Mouse (Mus musculus): ENCODE measurements at regions not wholly inside any gene's neighbourhood (a gene's known extent, or its start where the extent isn't known, plus 50 kb on each side); places are given as distances from the start of the nearest gene placed in this dataset.

DNA sequence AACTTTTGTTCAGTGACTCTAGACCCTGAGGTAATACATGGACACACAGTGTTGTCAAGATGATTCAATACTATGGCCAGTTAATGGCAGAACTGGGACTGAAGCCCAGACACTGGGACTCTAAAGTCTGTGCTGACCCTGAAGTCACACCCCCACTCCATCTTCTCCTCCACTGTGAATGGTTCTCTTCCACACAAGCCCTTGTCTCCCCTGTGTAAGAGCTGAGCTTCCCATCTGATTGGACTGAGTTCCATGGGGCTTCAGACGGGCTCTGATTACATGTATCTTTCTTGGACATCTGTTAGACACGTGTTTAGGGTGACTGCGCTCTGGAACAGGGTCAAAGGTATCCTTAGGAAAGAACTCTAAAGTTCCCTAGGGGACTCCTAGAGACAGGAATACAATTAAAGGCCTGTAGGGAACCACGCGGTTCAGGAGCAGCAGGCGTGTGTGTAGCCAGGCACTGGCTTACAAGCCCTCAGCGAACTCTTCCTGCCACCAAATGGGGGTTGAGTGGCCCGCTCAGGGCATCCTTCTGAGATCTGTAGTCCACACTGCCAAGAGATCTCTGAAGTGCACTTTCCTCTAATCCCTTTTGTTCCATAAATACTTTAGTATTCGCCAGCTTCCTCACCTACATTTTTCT lies 87.4 kb downstream of the Gm10604 start:
- Histone ChIP-seq H3K79me2 (ENCODE audit: control insufficient read depth, insufficient read depth) (no peaks in the 10 kb centered on the region), H3K4me3 (no peak overlapping the region), H3K36me3 (ENCODE audit: control insufficient read depth, insufficient read depth) (no peaks in the 10 kb centered on the region), H3K27me3 (ENCODE audit: control insufficient read depth, insufficient read depth, insufficient read length) (no peaks in the 10 kb centered on the region), H3ac (ENCODE audit: control insufficient read depth, insufficient read length) (no peak overlapping the region), H3K4me2 (ENCODE audit: low read depth) (no peak overlapping the region)
- TF ChIP-seq CEBPB (IDR thresholded peaks at IDR 0.05; ENCODE audit: insufficient read depth, poor library complexity, severe bottlenecking) = no peak
- no peak for TF ChIP-seq E2F4 (IDR thresholded peaks at IDR 0.05; ENCODE audit: insufficient read depth)
- no peak for TF ChIP-seq POLR2A (IDR thresholded peaks at IDR 0.05; ENCODE audit: insufficient read length, low read depth)
- TF ChIP-seq SRF (IDR thresholded peaks at IDR 0.05; ENCODE audit: control insufficient read depth, insufficient read length, low read depth) = no peak
- no peak for TF ChIP-seq MYOG (IDR thresholded peaks at IDR 0.05; ENCODE audit: control insufficient read depth in 1 of 3, insufficient read depth in 1 of 3, insufficient read length in 2 of 3, low read depth in 2 of 3)
- TF ChIP-seq TCF12 (IDR thresholded peaks at IDR 0.05; ENCODE audit: insufficient read depth, poor library complexity, severe bottlenecking) = no peak
- TF ChIP-seq MAX (IDR thresholded peaks at IDR 0.05; ENCODE audit: low read depth) = no peak
- no peak for TF ChIP-seq USF1 (IDR thresholded peaks at IDR 0.05; ENCODE audit: low read depth)
- TF ChIP-seq MYOD1 (IDR thresholded peaks at IDR 0.05; ENCODE audit: control insufficient read depth in 1 of 3, insufficient read length in 2 of 3, low read depth in 2 of 3) = no peak
- TF ChIP-seq TCF3 (IDR thresholded peaks at IDR 0.05; ENCODE audit: insufficient read length, low read depth) = no peak
- TF ChIP-seq POLR2AphosphoS2 (IDR thresholded peaks at IDR 0.05; ENCODE audit: insufficient read length, low read depth) = no peak
- TF ChIP-seq REST (IDR thresholded peaks at IDR 0.05; ENCODE audit: insufficient read depth, insufficient read length) = no peak

DNA sequence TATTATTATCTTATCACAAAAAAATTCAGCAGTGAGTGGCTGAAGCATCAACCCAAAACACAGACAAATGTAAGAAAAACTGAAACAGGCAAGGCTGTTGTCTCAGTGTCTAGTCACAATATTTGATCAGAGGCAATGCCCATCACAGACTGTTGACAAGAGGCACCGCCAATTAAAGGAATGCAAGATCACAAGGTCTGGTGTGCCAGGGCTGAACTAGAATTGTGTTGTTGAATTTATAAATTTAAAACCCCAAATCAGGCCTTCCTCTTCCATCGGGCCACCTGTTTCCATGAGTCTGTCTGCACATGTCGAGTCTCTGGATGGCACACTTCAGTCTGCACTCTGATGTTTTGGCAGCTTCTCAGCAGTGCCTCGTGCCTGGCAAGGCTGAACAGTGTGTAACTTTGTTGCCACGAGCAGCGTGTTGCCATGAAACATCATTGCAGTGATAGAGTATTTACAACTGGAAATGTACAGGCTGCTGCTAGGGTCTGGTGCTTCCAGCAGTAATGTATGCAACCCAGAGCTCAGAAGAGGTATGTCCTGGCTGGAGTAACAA lies 91.9 kb downstream of the Gm10604 start:
- Histone ChIP-seq H3ac (ENCODE audit: control insufficient read depth, insufficient read length) (no peak overlapping the region), H3K27me3 (ENCODE audit: control insufficient read depth, insufficient read depth, insufficient read length) (no peaks in the 10 kb centered on the region), H3K79me2 (ENCODE audit: control insufficient read depth, insufficient read depth) (no peaks in the 10 kb centered on the region), H3K36me3 (ENCODE audit: control insufficient read depth, insufficient read depth) (no peaks in the 10 kb centered on the region), H3K4me2 (ENCODE audit: low read depth) (no peak overlapping the region), H3K4me3 (no peak overlapping the region)
- TF ChIP-seq MYOG (IDR thresholded peaks at IDR 0.05; ENCODE audit: control insufficient read depth in 1 of 3, insufficient read depth in 1 of 3, insufficient read length in 2 of 3, low read depth in 2 of 3) = peak in 2 of 3 experiments; percentile 8 to 31
- no peak for TF ChIP-seq SRF (IDR thresholded peaks at IDR 0.05; ENCODE audit: control insufficient read depth, insufficient read length, low read depth)
- TF ChIP-seq POLR2A (IDR thresholded peaks at IDR 0.05; ENCODE audit: insufficient read length, low read depth) = no peak
- TF ChIP-seq MAX (IDR thresholded peaks at IDR 0.05; ENCODE audit: low read depth) = no peak
- no peak for TF ChIP-seq TCF3 (IDR thresholded peaks at IDR 0.05; ENCODE audit: insufficient read length, low read depth)
- no peak for TF ChIP-seq REST (IDR thresholded peaks at IDR 0.05; ENCODE audit: insufficient read depth, insufficient read length)
- peak in 2 of 3 experiments; percentile 56 to 71 for TF ChIP-seq MYOD1 (IDR thresholded peaks at IDR 0.05; ENCODE audit: control insufficient read depth in 1 of 3, insufficient read length in 2 of 3, low read depth in 2 of 3)
- TF ChIP-seq TCF12 (IDR thresholded peaks at IDR 0.05; ENCODE audit: insufficient read depth, poor library complexity, severe bottlenecking) = no peak
- TF ChIP-seq CEBPB (IDR thresholded peaks at IDR 0.05; ENCODE audit: insufficient read depth, poor library complexity, severe bottlenecking) = no peak
- no peak for TF ChIP-seq POLR2AphosphoS2 (IDR thresholded peaks at IDR 0.05; ENCODE audit: insufficient read length, low read depth)

DNA sequence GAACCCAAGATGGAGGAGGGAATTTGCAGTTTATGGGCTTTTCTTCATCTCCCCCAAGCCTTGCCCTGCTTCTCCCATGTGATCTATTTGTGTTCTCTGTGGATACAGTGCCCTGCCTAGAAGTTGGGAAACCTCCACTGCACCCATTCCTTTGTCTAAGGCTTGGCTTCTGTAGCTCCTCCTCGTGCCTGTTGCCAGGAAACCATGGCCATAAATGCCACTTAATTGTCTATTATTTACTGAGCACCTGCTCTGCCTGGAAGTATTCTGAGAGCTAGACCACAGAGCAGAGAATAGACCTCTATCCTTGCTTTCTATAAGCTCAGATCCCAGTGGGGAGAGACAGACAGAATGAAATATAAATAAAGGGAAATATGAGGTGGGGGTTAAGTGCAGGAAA lies 93.7 kb downstream of the Gm10604 start:
- Histone ChIP-seq H3K4me2 (ENCODE audit: low read depth) (peak overlapping the region; percentile 12), H3K79me2 (ENCODE audit: control insufficient read depth, insufficient read depth) (no peaks in the 10 kb centered on the region), H3K4me3 (no peak overlapping the region), H3K36me3 (ENCODE audit: control insufficient read depth, insufficient read depth) (no peaks in the 10 kb centered on the region), H3K27me3 (ENCODE audit: control insufficient read depth, insufficient read depth, insufficient read length) (no peaks in the 10 kb centered on the region), H3ac (ENCODE audit: control insufficient read depth, insufficient read length) (no peak overlapping the region)
- TF ChIP-seq MYOD1 (IDR thresholded peaks at IDR 0.05; ENCODE audit: control insufficient read depth in 1 of 3, insufficient read length in 2 of 3, low read depth in 2 of 3) (peak in 2 of 3 experiments; percentile 54 to 57), USF1 (IDR thresholded peaks at IDR 0.05; ENCODE audit: low read depth) (peak; percentile 11), POLR2AphosphoS2 (IDR thresholded peaks at IDR 0.05; ENCODE audit: insufficient read length, low read depth) (no peak), MYOG (IDR thresholded peaks at IDR 0.05; ENCODE audit: control insufficient read depth in 1 of 3, insufficient read depth in 1 of 3, insufficient read length in 2 of 3, low read depth in 2 of 3) (peak in 1 of 3 experiments; percentile 80)

DNA sequence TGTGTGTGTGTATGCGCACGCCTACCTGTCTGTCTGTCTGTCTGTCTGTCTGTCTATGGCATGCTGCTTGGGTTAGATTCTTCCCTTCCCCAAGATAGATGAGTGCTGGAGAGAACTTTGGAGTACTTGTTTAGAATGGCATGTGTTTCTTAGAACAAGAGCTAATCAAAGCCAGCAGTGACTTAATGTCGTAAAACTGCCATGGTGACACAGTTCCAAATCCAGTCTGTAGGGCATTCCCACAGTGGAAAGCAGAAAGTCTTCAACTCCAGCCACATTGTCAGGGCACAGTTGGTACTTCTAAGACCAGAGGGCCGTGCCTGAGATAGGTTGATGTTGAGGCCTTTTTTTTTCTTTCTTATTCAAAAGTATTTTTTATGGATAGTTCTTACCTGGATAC lies 95.6 kb downstream of the Gm10604 start:
- Histone ChIP-seq H3K27me3 (ENCODE audit: control insufficient read depth, insufficient read depth, insufficient read length) (no peaks in the 10 kb centered on the region), H3K36me3 (ENCODE audit: control insufficient read depth, insufficient read depth) (no peaks in the 10 kb centered on the region), H3K4me3 (no peak overlapping the region), H3ac (ENCODE audit: control insufficient read depth, insufficient read length) (no peak overlapping the region), H3K79me2 (ENCODE audit: control insufficient read depth, insufficient read depth) (no peaks in the 10 kb centered on the region), H3K4me2 (ENCODE audit: low read depth) (peak overlapping the region; percentile 47)
- no peak for TF ChIP-seq MAX (IDR thresholded peaks at IDR 0.05; ENCODE audit: low read depth)
- TF ChIP-seq E2F4 (IDR thresholded peaks at IDR 0.05; ENCODE audit: insufficient read depth) = no peak
- TF ChIP-seq REST (IDR thresholded peaks at IDR 0.05; ENCODE audit: insufficient read depth, insufficient read length) = no peak
- TF ChIP-seq USF1 (IDR thresholded peaks at IDR 0.05; ENCODE audit: low read depth) = no peak
- TF ChIP-seq SRF (IDR thresholded peaks at IDR 0.05; ENCODE audit: control insufficient read depth, insufficient read length, low read depth) = no peak
- no peak for TF ChIP-seq MYOG (IDR thresholded peaks at IDR 0.05; ENCODE audit: control insufficient read depth in 1 of 3, insufficient read depth in 1 of 3, insufficient read length in 2 of 3, low read depth in 2 of 3)
- TF ChIP-seq TCF12 (IDR thresholded peaks at IDR 0.05; ENCODE audit: insufficient read depth, poor library complexity, severe bottlenecking) = no peak
- TF ChIP-seq POLR2A (IDR thresholded peaks at IDR 0.05; ENCODE audit: insufficient read length, low read depth) = no peak
- TF ChIP-seq TCF3 (IDR thresholded peaks at IDR 0.05; ENCODE audit: insufficient read length, low read depth) = no peak
- TF ChIP-seq CEBPB (IDR thresholded peaks at IDR 0.05; ENCODE audit: insufficient read depth, poor library complexity, severe bottlenecking) = no peak
- TF ChIP-seq POLR2AphosphoS2 (IDR thresholded peaks at IDR 0.05; ENCODE audit: insufficient read length, low read depth) = no peak
- no peak for TF ChIP-seq MYOD1 (IDR thresholded peaks at IDR 0.05; ENCODE audit: control insufficient read depth in 1 of 3, insufficient read length in 2 of 3, low read depth in 2 of 3)
